Mouse (Mus musculus): ENCODE results near the gene Ak5. TPM values are rescaled to one million over a fixed set of nuclear protein-coding genes. Genes with fewer than 3 reads are reported as not detected.
"Not testable (repeated sequence)": the region's sequence is repeated elsewhere in the genome, so short reads cannot be mapped to it uniquely, and the experiment has no call there.

The Ak5 gene
- polyA plus RNA-seq, 1 experiment, result 0.18 TPM

DNA sequence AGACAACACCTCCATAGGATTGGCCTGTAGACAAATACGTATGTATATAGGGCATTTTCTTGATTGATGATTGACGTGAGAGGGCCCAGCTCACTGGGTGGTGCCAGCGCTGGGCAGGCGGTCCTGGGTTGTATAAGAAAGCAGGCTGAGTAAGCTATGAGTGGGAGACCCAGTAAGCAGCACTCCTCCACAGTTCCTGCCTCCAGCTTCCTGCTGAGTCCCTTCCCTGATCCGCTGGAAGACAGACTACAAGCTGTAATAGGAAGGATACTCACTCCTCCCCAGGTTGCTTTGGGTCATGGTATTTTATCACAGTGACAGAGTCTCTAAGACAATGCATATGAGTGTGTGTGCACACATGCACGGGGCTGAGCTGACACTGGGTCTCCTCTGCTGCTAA, 82.6 kb downstream of the Ak5 start:
- H3ac ChIP-seq (ENCODE audit: control insufficient read depth, insufficient read length, low read depth), result no peak overlapping the region
- H3K79me3 ChIP-seq (ENCODE audit: low read depth), result no peaks in the 10 kb centered on the region
- no peaks in the 10 kb centered on the region for H3K27me3 ChIP-seq (ENCODE audit: control insufficient read depth, insufficient read depth, insufficient read length)
- H3K79me2 ChIP-seq (ENCODE audit: control insufficient read depth, insufficient read depth), result no peaks in the 10 kb centered on the region
- no peak overlapping the region for H3K4me3 ChIP-seq (ENCODE audit: insufficient read depth, poor library complexity, severe bottlenecking)
- no peaks in the 10 kb centered on the region for H3K36me3 ChIP-seq (ENCODE audit: control insufficient read depth, insufficient read depth)
- no peak for TF ChIP-seq MYOD1 (IDR thresholded peaks at IDR 0.05; ENCODE audit: control insufficient read depth, insufficient read length, low read depth)
- TF ChIP-seq USF1 (IDR thresholded peaks at IDR 0.05; ENCODE audit: low read depth), result no peak
- no peak for TF ChIP-seq CTCF (IDR thresholded peaks at IDR 0.05; ENCODE audit: control insufficient read depth, insufficient read depth, insufficient read length)
- TF ChIP-seq FOSL1 (IDR thresholded peaks at IDR 0.05; ENCODE audit: insufficient read depth, low read length, poor library complexity, severe bottlenecking), result no peak
- TF ChIP-seq MAX (IDR thresholded peaks at IDR 0.05), result no peak
- TF ChIP-seq MYOG (IDR thresholded peaks at IDR 0.05; ENCODE audit: control insufficient read depth, extremely low read depth, insufficient read length), result no peak
- no peak for TF ChIP-seq CEBPB (IDR thresholded peaks at IDR 0.05; ENCODE audit: low read depth)

DNA sequence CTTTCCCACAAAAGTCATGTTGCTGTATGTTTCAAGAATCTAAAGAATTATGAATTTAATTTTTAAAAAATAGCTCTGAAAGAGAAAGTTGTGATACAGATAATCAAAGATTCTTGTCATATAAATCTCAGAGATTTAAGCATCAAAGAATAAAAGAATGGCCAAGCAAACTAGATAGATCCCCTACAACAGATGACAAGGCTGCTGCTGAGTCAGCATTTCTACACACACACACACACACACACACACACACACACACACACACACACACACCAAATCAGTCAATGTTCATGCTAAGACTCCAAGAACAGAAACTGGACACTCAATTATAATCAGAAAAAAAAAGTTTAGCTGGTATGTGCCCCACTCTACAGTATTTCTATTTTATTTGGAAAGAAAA, 85.1 kb downstream of the Ak5 start:
- no peaks in the 10 kb centered on the region for H3K36me3 ChIP-seq (ENCODE audit: control insufficient read depth, insufficient read depth)

DNA sequence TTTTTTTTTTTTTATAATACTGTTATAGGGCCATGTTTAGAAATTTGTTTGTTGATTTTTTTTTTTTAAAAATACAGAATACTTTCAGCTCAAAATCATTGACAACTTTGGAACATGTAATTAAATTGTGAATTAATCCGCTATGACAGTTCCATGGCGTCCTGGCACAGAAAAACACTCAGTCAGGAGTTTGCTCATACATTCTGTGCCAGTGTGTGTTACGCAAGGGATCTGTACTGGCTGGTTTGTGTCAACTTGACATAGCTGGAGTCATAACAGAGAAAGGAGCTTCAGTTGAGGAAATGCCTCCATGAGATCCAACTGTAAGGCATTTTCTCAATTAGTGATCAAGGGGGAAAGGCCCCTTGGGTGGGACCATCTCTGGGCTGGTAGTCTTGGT, 86.3 kb downstream of the Ak5 start:
- H3K36me3 ChIP-seq (ENCODE audit: control insufficient read depth, insufficient read depth); H3K27me3 ChIP-seq (ENCODE audit: control insufficient read depth, insufficient read depth, insufficient read length); H3K4me3 ChIP-seq (ENCODE audit: insufficient read depth, poor library complexity, severe bottlenecking); H3K79me3 ChIP-seq (ENCODE audit: low read depth); H3K79me2 ChIP-seq (ENCODE audit: control insufficient read depth, insufficient read depth); H3ac ChIP-seq (ENCODE audit: control insufficient read depth, insufficient read length, low read depth): not testable (repeated sequence)

More for the DNA sequence above, 85.1 kb downstream of the Ak5 start:
- Histone ChIP-seq H3K27me3 (ENCODE audit: control insufficient read depth, insufficient read depth, insufficient read length) (no peaks in the 10 kb centered on the region), H3K79me3 (ENCODE audit: low read depth) (no peaks in the 10 kb centered on the region), H3K79me2 (ENCODE audit: control insufficient read depth, insufficient read depth) (no peaks in the 10 kb centered on the region), H3ac (ENCODE audit: control insufficient read depth, insufficient read length, low read depth) (no peak overlapping the region), H3K4me3 (ENCODE audit: insufficient read depth, poor library complexity, severe bottlenecking) (no peak overlapping the region)
- TF ChIP-seq CEBPB (IDR thresholded peaks at IDR 0.05; ENCODE audit: low read depth) (no peak), CTCF (IDR thresholded peaks at IDR 0.05; ENCODE audit: control insufficient read depth, insufficient read depth, insufficient read length) (no peak), MYOD1 (IDR thresholded peaks at IDR 0.05; ENCODE audit: control insufficient read depth, insufficient read length, low read depth) (no peak), MAX (IDR thresholded peaks at IDR 0.05) (no peak), MYOG (IDR thresholded peaks at IDR 0.05; ENCODE audit: control insufficient read depth, extremely low read depth, insufficient read length) (no peak), USF1 (IDR thresholded peaks at IDR 0.05; ENCODE audit: low read depth) (no peak), FOSL1 (IDR thresholded peaks at IDR 0.05; ENCODE audit: insufficient read depth, low read length, poor library complexity, severe bottlenecking) (no peak)

DNA sequence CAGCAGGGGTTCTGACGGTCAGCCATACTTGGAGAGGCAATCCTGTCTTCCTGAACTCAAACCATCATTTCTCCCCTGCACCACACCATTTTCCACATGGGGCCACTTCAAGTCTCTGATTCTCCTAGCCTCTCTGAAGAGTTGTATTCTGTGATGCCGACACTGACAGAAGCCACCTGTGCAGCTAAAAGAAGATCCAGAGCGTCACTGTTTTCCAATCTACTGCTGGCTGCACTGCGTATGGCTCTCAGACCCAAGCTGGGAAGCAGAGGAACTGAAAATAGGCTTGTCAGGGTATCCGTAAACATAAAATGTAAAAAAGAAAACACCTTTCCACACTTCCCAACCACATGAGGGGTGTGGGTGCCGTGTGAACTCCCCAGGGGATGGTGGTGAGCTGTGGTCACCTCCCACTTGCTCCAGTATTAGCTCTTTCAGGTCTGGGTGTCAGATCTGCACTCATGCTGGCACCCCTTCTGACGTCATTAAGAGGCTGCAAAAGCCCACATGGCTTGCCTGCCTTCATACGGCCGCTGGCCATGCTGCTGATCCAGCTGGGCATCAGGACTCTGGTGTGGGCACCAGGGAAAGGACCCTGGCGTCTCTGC, 88.1 kb downstream of the Ak5 start:
- H3K79me3 ChIP-seq (ENCODE audit: low read depth), result no peaks in the 10 kb centered on the region
- no peaks in the 10 kb centered on the region for H3K79me2 ChIP-seq (ENCODE audit: control insufficient read depth, insufficient read depth)
- no peaks in the 10 kb centered on the region for H3K36me3 ChIP-seq (ENCODE audit: control insufficient read depth, insufficient read depth)
- no peak overlapping the region for H3K4me3 ChIP-seq (ENCODE audit: insufficient read depth, poor library complexity, severe bottlenecking)
- no peaks in the 10 kb centered on the region for H3K27me3 ChIP-seq (ENCODE audit: control insufficient read depth, insufficient read depth, insufficient read length)
- H3ac ChIP-seq (ENCODE audit: control insufficient read depth, insufficient read length, low read depth), result no peak overlapping the region
- TF ChIP-seq CEBPB (IDR thresholded peaks at IDR 0.05; ENCODE audit: low read depth) (no peak), CTCF (IDR thresholded peaks at IDR 0.05; ENCODE audit: control insufficient read depth, insufficient read depth, insufficient read length) (no peak), MYOD1 (IDR thresholded peaks at IDR 0.05; ENCODE audit: control insufficient read depth, insufficient read length, low read depth) (no peak)

- Histone ChIP-seq H3K79me3 (ENCODE audit: low read depth) (no peaks in the 10 kb centered on the region), H3K4me3 (ENCODE audit: insufficient read depth, poor library complexity, severe bottlenecking) (no peak overlapping the region), H3K27me3 (ENCODE audit: control insufficient read depth, insufficient read depth, insufficient read length) (no peaks in the 10 kb centered on the region), H3K36me3 (ENCODE audit: control insufficient read depth, insufficient read depth) (no peaks in the 10 kb centered on the region), H3K79me2 (ENCODE audit: control insufficient read depth, insufficient read depth) (no peaks in the 10 kb centered on the region), H3ac (ENCODE audit: control insufficient read depth, insufficient read length, low read depth) (no peak overlapping the region)
- TF ChIP-seq MYOG (IDR thresholded peaks at IDR 0.05; ENCODE audit: control insufficient read depth, extremely low read depth, insufficient read length), result no peak
- no peak for TF ChIP-seq CTCF (IDR thresholded peaks at IDR 0.05; ENCODE audit: control insufficient read depth, insufficient read depth, insufficient read length)
- TF ChIP-seq MYOD1 (IDR thresholded peaks at IDR 0.05; ENCODE audit: control insufficient read depth, insufficient read length, low read depth), result no peak
- TF ChIP-seq CEBPB (IDR thresholded peaks at IDR 0.05; ENCODE audit: low read depth), result no peak
- no peak for TF ChIP-seq MAX (IDR thresholded peaks at IDR 0.05)
- TF ChIP-seq USF1 (IDR thresholded peaks at IDR 0.05; ENCODE audit: low read depth), result no peak
- TF ChIP-seq FOSL1 (IDR thresholded peaks at IDR 0.05; ENCODE audit: insufficient read depth, low read length, poor library complexity, severe bottlenecking), result no peak
These were observed 89.6 kb downstream of the Ak5 start for GRCm38 (mm10) chr3:152578282-152579228.

DNA sequence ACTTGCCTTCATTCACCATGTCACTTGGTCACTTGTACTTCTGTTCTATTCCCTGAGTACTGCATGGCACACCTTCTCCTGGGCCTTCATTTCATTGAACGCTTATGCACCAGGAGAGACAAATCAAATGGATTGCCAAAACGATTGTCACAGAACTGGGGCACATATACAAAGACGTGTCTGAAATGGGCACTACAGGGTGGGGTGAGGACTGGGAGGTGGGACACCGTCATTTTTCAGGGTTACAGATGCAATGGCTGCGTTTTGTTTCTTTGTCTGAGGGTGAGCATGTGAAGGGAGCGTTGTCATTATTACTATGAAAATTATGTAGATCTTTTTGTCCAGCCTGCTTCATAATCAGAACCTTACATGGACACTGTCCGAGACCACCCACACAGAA, 90.4 kb downstream of the Ak5 start:
- H3K36me3 ChIP-seq (ENCODE audit: control insufficient read depth, insufficient read depth), result no peaks in the 10 kb centered on the region
- no peak for TF ChIP-seq MAX (IDR thresholded peaks at IDR 0.05)
- no peak for TF ChIP-seq CTCF (IDR thresholded peaks at IDR 0.05; ENCODE audit: control insufficient read depth, insufficient read depth, insufficient read length)
- no peak for TF ChIP-seq USF1 (IDR thresholded peaks at IDR 0.05; ENCODE audit: low read depth)
- no peaks in the 10 kb centered on the region for H3K79me2 ChIP-seq (ENCODE audit: control insufficient read depth, insufficient read depth)

More for the DNA sequence above, 90.4 kb downstream of the Ak5 start:
- no peak overlapping the region for H3K4me3 ChIP-seq (ENCODE audit: insufficient read depth, poor library complexity, severe bottlenecking)
- no peaks in the 10 kb centered on the region for H3K79me3 ChIP-seq (ENCODE audit: low read depth)
- no peaks in the 10 kb centered on the region for H3K27me3 ChIP-seq (ENCODE audit: control insufficient read depth, insufficient read depth, insufficient read length)
- no peak overlapping the region for H3ac ChIP-seq (ENCODE audit: control insufficient read depth, insufficient read length, low read depth)
